Mouse (Mus musculus) NIH3T3 (cell line): ENCODE results near the gene Tmem196.
A peak's percentile ranks its signal among the peaks of the same experiment; 100 is the strongest.

ENCODE experiments used
- DNase-seq: peaks from one replicate; pipeline ENCODE4 v3.0.0-alpha.2; 2012; ENCODE audit warnings: low read depth

Gene Tmem196

DNA sequence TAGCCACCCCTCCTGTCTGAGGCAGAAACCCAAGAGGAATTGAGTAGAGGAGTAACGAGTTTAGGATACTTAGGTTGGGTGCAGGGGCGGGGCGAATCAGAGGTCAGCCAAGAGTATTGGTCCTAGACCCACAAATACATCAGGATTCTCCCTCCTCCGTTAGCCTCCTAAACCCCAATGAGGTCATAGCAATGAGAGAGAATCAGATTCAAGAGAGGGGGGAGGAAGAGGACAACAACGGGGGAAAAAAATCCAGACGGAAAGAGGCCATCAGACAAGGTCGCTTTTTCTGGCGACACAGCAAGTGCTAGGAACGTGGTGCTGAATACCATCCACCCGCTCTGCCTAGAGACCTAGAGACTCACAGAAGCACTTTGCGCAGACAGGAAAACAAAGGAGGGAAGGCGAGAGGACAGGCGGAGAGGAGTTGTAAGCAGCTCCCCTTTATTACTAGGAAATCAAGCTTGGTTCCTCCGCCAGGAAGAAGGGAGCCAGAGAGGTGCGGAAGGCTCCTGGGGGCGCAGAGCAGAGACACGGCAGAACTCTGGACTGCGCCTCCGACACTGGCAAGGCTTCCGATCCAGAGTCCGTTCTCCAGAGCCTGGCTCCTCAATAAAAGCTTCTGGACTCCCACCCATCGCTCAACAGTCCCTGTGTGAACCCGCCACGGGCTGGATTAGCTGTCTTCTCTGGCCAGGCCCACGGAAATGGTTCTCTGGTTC, at the start of gene Tmem196:
Tmem196 (plus strand) TSS at position 234 of the 722 bp plus-strand sequence.
- DNase-seq, result no peak

DNA sequence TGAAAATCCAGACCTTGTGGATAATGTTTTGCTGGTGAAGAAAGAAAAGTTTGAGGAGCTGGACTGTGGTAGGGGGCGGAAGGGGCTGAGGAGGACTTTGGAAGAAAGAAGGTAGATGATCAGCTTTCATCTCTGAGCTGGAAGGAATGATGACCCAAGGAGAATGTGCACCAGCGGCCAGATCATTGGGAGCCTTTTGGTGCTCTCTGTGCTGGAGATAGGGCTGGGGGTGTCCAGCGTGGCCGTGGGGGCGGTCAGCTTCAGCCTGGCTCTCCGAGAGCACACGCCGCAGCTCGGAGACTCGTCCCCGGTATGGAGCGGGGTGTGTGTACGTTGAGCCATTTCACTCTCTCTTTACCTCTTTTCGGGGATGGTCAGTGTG, 680 bp downstream of the Tmem196 start:
- DNase-seq, result no peak

DNA sequence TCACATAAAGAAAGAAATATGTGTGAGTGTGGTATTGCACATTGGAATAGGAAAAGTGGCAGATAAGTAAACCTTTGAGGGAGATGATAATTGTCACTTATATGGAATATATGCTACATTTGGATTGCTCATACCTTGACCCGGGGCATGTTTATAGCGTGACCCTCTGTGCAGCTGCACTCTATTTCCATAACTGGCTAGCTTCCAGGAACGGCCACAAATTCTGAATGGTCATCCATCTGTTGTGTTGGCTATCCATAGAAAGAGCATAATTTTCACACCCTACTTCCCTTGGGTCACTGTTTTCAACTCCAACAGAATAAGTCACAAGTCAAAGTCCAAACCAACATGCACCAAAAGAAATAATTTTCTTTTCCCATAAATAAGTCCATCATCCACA, 11.4 kb downstream of the Tmem196 start:
- DNase-seq, result no peak

DNA sequence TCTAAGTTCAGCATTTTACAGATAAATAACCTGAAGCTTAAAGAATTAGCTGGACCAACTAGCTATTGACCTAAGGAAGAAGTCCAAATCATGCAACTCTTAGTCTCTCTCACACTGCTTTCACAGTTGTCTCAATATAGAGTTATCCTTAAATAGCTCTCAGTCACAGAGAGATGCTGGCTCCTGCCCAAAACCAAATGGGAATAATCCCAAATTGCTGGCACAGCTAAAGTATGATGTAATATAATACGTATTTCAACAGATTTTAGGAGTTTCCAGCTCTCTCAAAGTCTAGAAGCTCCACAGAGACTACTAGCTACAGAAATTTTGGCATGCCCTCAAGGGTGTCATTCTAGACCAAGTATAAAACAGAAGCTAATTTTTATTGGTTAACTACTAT, 15.1 kb downstream of the Tmem196 start:
- DNase-seq, result peak; percentile 12

DNA sequence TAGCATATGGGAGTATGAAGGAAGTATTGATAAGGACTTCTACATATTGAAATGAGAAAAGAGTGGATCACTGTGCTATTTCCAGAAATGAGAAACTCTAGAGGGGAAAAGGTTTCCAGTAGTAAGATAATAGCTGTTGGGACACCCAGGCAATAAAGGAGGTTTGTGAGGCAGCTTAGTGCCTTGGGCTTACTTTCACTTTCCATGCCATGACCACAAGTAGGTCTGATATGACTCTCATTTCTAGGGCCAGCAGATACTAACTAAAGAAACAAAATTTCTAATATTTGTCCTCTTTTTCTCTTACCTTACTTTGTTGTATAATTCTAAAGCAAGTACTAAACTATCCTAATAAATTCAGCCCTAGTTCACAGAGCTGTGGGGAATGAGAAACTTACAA, 19.8 kb downstream of the Tmem196 start:
- DNase-seq, result no peak

DNA sequence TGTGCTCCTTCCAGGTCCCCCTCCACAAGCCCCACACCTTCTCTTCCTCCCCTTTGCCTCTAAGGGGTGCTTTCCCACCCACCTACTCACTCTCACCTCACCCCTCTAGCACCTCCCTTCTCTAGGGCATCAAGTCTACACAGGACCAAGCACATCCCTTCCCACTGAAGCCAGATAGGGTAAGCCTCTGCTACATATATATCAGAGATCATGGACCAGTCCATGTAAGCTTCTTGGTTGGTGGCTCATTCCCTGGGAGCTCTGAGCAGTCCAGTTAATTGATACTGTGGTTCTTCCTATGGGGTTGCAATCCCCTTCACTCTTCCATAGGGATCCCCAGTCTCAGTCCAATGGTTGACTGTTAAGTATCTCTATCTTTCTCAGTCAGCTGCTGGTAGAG, 24.4 kb downstream of the Tmem196 start:
- DNase-seq, result no peak

DNA sequence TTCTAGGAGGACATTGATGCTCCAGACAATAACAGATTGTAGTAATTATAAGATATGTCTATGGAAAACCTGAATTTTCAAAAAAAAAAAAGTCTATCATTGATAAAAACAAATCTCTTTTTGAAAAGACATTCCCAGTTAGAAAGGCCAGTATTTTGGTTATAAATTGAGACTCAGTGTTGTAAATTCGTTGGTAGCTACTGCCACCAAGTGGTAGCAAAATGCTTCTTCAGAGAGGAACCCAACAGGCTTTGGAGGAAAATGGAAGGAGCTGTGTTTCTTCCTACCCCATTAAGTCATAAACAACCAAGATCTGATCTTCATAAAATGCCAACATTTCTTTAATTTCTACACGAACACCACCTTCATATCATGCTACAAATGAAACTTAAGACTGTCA, 36.1 kb downstream of the Tmem196 start:
- peak; percentile 66 for DNase-seq

DNA sequence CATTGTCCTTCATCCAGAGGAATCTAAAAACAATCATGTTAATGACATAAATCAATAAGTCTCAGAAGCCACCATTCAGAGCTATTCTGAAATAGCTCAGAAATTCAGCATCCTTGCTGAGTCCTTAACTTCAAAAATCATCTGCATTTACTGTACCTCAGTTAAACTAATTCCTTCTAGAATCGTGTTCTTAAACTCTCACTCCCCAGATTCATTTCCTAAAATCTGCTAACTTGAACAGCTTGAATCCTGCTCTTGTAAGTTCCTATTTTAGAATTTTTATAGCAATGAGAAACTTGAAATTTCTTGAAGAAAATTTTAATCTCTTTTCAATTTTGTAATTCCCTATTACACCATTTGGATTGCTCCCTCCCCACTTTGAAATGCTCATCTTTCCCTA, 52.6 kb downstream of the Tmem196 start:
- DNase-seq, result no peak

DNA sequence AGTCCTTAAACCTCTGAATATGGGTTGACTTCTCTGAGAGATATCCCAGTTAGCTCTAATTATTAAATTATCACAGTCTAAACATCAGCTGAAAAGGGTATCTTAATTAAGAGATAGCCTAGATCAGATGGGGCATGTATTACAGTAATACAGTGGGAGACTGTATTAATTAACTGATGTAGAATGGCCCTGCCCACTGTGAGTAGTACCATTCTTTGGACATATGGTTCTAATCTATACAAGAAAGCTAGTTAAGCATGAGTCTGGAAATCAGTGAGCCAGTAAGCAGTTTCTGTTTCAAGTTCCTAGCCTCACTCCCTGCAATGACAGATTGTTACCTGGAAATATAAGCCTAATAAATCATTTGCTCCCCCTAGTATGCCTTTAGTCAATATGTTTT, 58.7 kb downstream of the Tmem196 start:
- no peak for DNase-seq

DNA sequence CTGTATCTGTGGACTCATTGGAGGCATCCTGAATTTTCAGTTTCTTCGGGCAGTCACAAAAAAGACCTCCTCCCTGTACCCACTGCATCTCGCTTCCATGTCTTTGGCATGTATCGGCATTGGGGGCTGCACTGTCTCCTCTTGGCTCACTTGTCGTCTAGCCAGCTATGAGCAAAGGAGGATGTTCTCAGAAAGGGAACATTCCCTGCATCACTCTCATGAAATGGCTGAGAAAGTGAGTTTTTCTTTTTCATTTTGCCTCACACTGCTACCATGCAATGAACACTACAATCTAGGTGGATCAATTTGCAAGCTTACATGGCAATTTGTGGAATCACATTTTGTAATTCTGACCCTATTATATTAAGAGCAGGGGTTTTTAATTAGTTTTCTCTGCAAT, 69.1 kb downstream of the Tmem196 start:
- no peak for DNase-seq

DNA sequence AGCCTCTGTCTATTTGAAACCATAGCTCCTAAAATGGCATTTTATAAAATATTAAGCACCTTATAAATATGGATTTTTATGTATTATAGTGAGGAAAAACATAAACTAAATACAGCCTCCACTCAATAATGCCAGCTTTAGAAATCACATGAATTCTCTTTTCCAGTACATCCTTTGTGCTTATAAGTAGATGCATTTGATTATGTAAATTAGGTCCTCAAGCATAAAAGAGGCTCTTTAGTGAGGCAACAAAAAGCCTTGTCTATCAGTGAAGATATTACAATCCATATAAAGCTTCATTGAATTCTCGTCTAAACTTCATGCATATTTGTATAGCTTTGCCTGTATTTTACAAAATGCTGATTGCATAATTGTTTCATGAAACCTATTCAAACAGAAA, 69.6 kb downstream of the Tmem196 start:
- DNase-seq, result no peak

DNA sequence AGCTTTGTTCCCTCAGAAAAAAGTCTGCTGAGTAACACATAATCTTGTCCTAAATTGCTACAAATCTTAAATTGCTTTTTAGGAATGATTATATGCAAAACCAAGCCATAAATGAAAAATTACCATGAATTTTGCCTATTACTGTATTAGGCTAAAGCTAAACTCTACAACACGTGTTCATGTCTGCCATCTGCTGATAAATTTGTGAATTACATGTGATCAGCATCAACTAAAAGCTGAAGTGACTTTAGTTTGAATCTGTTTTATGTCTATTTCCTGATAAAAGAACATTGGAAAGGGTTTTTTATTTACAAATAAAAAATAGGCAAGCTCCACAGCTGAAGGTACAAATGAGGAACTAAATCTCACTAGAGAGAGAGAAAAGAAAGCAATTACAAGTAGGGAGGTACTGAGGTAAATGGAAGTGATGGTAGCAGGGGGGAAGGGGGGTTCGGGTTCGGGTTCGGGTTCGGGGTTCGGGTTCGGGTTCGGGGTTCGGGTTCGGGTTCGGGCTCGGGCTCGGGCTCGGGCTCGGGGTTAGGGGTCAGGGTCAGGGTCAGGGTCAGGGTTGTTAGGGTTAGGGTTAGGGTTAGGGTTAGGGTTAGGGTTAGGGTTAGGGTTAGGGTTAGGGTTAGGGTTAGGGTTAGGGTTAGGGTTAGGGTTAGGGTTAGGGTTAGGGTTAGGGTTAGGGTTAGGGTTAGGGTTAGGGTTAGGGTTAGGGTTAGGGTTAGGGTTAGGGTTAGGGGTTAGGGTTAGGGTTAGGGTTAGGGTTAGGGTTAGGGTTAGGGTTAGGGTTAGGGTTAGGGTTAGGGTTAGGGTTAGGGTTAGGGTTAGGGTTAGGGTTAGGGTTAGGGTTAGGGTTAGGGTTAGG, 82.7 kb downstream of the Tmem196 start:
- peak; percentile 87 for DNase-seq
